Mouse (Mus musculus) limb, embryonic 15.5 days (tissue): ENCODE data around the gene Kdsr. TPM values are rescaled to one million over a fixed set of nuclear protein-coding genes. Genes with fewer than 3 reads are reported as not detected.

ENCODE experiments used
- ATAC-seq: fragments of 200-750 bp; cut with Nextera tagmentation; 2 replicates; pipeline ENCODE4 v1.8.0; 2017; ENCODE audit warnings: low read depth, moderate TSS enrichment; ENCODE audit not compliant: insufficient number of reproducible peaks, low FRiP score, low TSS enrichment
- H3K27ac ChIP-seq: fragments of 300-500 bp; sonication (generic); 2 replicates; pipeline ENCODE4 v1.5.1; 2015; ENCODE audit warnings: moderate library complexity, mild to moderate bottlenecking, inconsistent platforms
- H3K27me3 ChIP-seq: fragments of 300-500 bp; sonication (generic); 2 replicates; pipeline ENCODE4 v1.6.1; 2015; ENCODE audit warnings: inconsistent platforms
- H3K36me3 ChIP-seq: fragments of 300-500 bp; sonication (generic); 2 replicates; pipeline ENCODE4 v1.6.1; 2015; ENCODE audit warnings: inconsistent platforms
- H3K4me1 ChIP-seq: fragments of 300-500 bp; sonication (generic); 2 replicates; pipeline ENCODE4 v1.6.1; 2015; ENCODE audit warnings: inconsistent platforms
- H3K4me2 ChIP-seq: fragments of 300-500 bp; sonication (generic); 2 replicates; pipeline ENCODE4 v1.6.1; 2015; ENCODE audit warnings: mild to moderate bottlenecking, inconsistent platforms
- H3K4me3 ChIP-seq: fragments of 300-500 bp; sonication (generic); 2 replicates; pipeline ENCODE4 v1.5.1; 2015; ENCODE audit warnings: mild to moderate bottlenecking, inconsistent platforms
- H3K9ac ChIP-seq: fragments of 300-500 bp; sonication (generic); 2 replicates; pipeline ENCODE4 v1.6.1; 2015; ENCODE audit warnings: inconsistent platforms
- H3K9me3 ChIP-seq: fragments of 300-500 bp; sonication (generic); 2 replicates; pipeline ENCODE4 v1.6.1; 2016; ENCODE audit warnings: inconsistent platforms
- WGBS: fragments of 180-500 bp; shearing (Covaris S2); methylation state at CpG from one replicate; pipeline ENCODE4 v1.1.7; 2015; 5-methylcytosine and 5-hydroxymethylcytosine counted together
- polyA plus RNA-seq: library from polyadenylated mRNA; unstranded; fragments of >200 nt; fragmentation: Nextera tagmentation; extraction: Ambion mirVana; gene quantifications from 2 replicates; pipeline ENCODE4 v1.2.1, GENCODE M21; 2015

The Kdsr gene
- polyA plus RNA-seq, 1 experiment from 2014 or later, result 19.4 TPM

DNA sequence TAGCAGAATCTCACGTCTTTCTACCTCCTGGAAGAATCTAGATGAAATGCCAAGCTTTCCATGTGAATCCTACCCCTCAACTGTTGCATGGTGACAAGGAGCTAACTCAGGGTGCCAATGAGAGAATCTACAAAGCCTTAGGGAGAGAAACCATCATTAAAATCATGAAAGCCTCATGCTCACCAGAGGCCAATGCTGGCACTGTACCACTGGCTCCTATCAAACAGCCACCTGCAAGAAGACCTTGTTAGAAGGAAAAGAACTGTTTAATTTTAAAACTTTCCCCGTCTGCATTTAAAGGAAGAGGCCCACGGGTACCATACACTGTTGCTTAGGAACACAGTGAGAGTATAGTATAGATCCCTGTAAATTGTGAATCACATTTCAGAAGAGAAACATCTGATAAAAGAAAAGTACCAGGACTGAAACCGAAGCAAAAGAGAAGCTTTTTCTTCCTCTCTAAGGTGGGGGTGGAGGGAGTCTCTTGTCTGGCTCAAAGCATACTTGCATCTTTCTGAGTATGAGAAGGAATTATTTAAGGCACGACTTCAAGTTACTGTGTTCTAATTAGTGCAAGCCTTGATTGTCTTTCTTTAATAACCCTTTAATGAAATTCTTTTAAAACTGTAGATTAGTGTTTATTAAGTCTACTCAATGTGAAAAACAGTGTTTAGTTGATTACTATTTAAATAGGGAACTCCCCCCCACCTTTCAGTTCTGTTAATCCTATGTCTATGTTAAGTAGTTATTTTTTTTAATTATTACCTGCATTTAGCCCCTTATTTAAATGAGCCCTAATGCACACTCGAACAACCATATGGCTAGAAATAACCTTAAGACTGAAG is 52.3 kb downstream of the Kdsr start:
- Histone ChIP-seq H3K4me3 (no peak overlapping the region), H3K27ac (no peak overlapping the region), H3K9ac (no peak overlapping the region), H3K4me2 (no peak overlapping the region), H3K27me3 (no peaks in the 10 kb centered on the region), H3K9me3 (no peaks in the 10 kb centered on the region), H3K36me3 (no peaks in the 10 kb centered on the region), H3K4me1 (peaks cover 7% of the 10 kb centered on the region; the same call in 1 of the 2 replicates)
- ATAC-seq, result no peak
- 59% methylated on average over 6 of the region's 6 CpGs for WGBS

GRCm38 (mm10) chr1:106703183-106703582 is 56.3 kb downstream of the Kdsr start:
- Histone ChIP-seq H3K4me2 (no peak overlapping the region), H3K27ac (no peak overlapping the region), H3K4me1 (no peaks in the 10 kb centered on the region; the same call in 1 of the 2 replicates), H3K36me3 (no peaks in the 10 kb centered on the region), H3K27me3 (no peaks in the 10 kb centered on the region), H3K9ac (no peak overlapping the region), H3K9me3 (no peaks in the 10 kb centered on the region), H3K4me3 (no peak overlapping the region)
- 71% methylated on average over 3 of the region's 3 CpGs for WGBS
- ATAC-seq, result no peak

GRCm38 (mm10) chr1:106702471-106703175 is 56.9 kb downstream of the Kdsr start:
- H3K27me3 ChIP-seq, result no peaks in the 10 kb centered on the region
- no peak overlapping the region for H3K27ac ChIP-seq
- H3K4me1 ChIP-seq, result no peaks in the 10 kb centered on the region; the same call in 1 of the 2 replicates
- H3K9me3 ChIP-seq, result no peaks in the 10 kb centered on the region
- WGBS, result 67% methylated on average over 4 of the region's 4 CpGs
- no peak overlapping the region for H3K9ac ChIP-seq
- no peak for ATAC-seq
- no peak overlapping the region for H3K4me2 ChIP-seq
- no peak overlapping the region for H3K4me3 ChIP-seq
- no peaks in the 10 kb centered on the region for H3K36me3 ChIP-seq

DNA sequence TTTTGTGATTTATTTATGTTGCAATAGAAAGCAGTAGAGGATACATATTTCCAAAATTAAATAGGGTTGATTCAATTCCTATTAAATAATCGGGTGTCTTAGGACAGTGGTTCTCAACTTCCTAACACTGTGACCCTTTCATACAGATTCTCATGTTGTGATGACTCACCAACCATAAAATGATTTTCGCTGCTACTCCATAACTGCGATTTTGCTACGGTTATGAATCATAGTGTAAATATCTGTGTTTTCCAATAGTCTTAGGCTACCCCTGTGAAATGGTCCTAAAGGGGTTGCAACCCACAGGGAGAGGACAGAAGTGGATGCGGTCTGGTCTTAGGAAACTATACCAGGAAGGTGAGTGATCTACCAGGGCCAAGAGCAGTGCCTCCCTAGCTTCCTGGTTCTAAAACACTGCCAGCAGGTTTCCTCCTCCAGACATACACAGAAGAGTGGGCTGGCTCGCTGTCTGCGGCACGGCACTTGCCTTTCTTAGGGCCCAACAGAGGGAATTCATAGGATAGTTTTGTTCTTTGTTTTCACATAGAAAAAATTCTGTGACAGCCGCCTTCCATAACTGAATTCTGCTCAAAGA is 58.9 kb downstream of the Kdsr start:
- no peaks in the 10 kb centered on the region for H3K4me1 ChIP-seq
- no peak overlapping the region for H3K9ac ChIP-seq
- ATAC-seq, result no peak
- H3K36me3 ChIP-seq, result no peaks in the 10 kb centered on the region
- H3K9me3 ChIP-seq, result no peaks in the 10 kb centered on the region
- no peak overlapping the region for H3K27ac ChIP-seq
- WGBS, result 87% methylated on average over 9 of the region's 9 CpGs
- no peak overlapping the region for H3K4me3 ChIP-seq
- H3K27me3 ChIP-seq, result no peaks in the 10 kb centered on the region
- H3K4me2 ChIP-seq, result no peak overlapping the region

- Histone ChIP-seq H3K4me2 (no peak overlapping the region), H3K36me3 (no peaks in the 10 kb centered on the region), H3K27me3 (no peaks in the 10 kb centered on the region), H3K9ac (no peak overlapping the region), H3K9me3 (no peaks in the 10 kb centered on the region), H3K4me1 (no peaks in the 10 kb centered on the region), H3K27ac (no peak overlapping the region), H3K4me3 (no peak overlapping the region)
- no peak for ATAC-seq
- WGBS, result 88% methylated on average over 5 of the region's 5 CpGs
Measured at GRCm38 (mm10) chr1:106696472-106696871, 63.1 kb downstream of the Kdsr start.

DNA sequence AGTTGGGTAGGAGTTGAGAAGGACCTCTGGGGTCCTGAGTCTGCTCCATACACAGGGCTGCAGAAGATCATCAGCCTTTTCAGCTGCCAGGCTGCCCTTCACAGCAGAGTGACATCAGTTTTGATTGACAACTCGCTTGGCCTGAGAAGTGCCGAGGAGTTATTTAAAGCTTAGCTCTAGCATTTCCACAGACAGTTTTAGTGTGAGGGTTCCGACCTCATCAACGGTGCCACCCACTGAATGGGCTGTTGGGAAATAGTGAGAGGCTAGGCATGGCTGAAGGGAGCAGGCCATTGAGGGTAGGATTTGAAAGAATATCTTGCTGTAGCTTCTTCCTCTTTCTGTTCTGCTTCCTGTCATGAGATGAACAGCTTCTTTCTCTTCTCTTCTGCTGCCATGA is 63.9 kb downstream of the Kdsr start:
- 90% methylated on average over 4 of the region's 4 CpGs for WGBS
- no peak for ATAC-seq
- no peaks in the 10 kb centered on the region for H3K4me1 ChIP-seq
- H3K9ac ChIP-seq, result no peak overlapping the region
- no peak overlapping the region for H3K4me3 ChIP-seq
- no peaks in the 10 kb centered on the region for H3K9me3 ChIP-seq
- H3K36me3 ChIP-seq, result no peaks in the 10 kb centered on the region
- no peak overlapping the region for H3K27ac ChIP-seq
- H3K4me2 ChIP-seq, result no peak overlapping the region
- no peaks in the 10 kb centered on the region for H3K27me3 ChIP-seq

- H3K9ac ChIP-seq, result no peak overlapping the region
- no peak overlapping the region for H3K4me2 ChIP-seq
- no peak overlapping the region for H3K27ac ChIP-seq
- H3K4me1 ChIP-seq, result no peaks in the 10 kb centered on the region
- WGBS, result 89% methylated on average over 6 of the region's 6 CpGs
- no peak for ATAC-seq
- H3K9me3 ChIP-seq, result no peaks in the 10 kb centered on the region
- no peaks in the 10 kb centered on the region for H3K27me3 ChIP-seq
- no peak overlapping the region for H3K4me3 ChIP-seq
- H3K36me3 ChIP-seq, result no peaks in the 10 kb centered on the region
Measured at GRCm38 (mm10) chr1:106694316-106694715, 65.2 kb downstream of the Kdsr start.

DNA sequence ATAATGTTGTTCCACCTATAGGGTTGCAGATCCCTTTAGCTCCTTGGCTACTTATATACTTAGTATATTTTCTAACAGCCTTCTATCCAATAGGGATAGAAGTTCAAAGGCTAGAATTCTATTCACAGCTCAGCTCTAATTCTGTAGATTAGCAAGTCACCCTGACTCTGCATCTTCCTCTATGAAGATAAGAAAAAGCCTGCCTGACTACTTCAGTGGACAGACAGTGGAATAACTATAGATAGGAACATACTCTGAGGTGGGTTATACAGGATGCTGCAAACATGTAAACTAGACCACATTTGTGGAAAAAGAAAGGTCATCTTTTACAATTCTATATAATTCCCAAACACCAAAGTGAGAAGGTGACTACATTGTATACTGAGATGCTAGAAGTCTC is 66.9 kb downstream of the Kdsr start:
- Histone ChIP-seq H3K4me2 (no peak overlapping the region), H3K4me3 (no peak overlapping the region), H3K9ac (no peak overlapping the region), H3K4me1 (peaks cover 3% of the 10 kb centered on the region; the same call in 1 of the 2 replicates), H3K27ac (no peak overlapping the region), H3K27me3 (no peaks in the 10 kb centered on the region), H3K36me3 (no peaks in the 10 kb centered on the region), H3K9me3 (no peaks in the 10 kb centered on the region)
- no peak for ATAC-seq

- 77% methylated on average over 6 of the region's 6 CpGs for WGBS
- peaks cover 3% of the 10 kb centered on the region; the same call in 1 of the 2 replicates for H3K4me1 ChIP-seq
- H3K4me2 ChIP-seq, result no peak overlapping the region
- H3K36me3 ChIP-seq, result no peaks in the 10 kb centered on the region
- H3K4me3 ChIP-seq, result no peak overlapping the region
- H3K27me3 ChIP-seq, result no peaks in the 10 kb centered on the region
- no peak overlapping the region for H3K27ac ChIP-seq
- no peak for ATAC-seq
- no peaks in the 10 kb centered on the region for H3K9me3 ChIP-seq
- no peak overlapping the region for H3K9ac ChIP-seq
Measured at GRCm38 (mm10) chr1:106690887-106691286, 68.6 kb downstream of the Kdsr start.

- Histone ChIP-seq H3K27me3 (no peaks in the 10 kb centered on the region), H3K4me2 (no peak overlapping the region), H3K9ac (no peak overlapping the region), H3K4me3 (no peak overlapping the region), H3K36me3 (no peaks in the 10 kb centered on the region), H3K9me3 (no peaks in the 10 kb centered on the region), H3K4me1 (peaks cover 3% of the 10 kb centered on the region; the same call in 1 of the 2 replicates), H3K27ac (no peak overlapping the region)
- 82% methylated on average over 5 of the region's 5 CpGs for WGBS
- ATAC-seq, result no peak
Measured at GRCm38 (mm10) chr1:106688161-106688516, 71.4 kb downstream of the Kdsr start.

- no peak for ATAC-seq
- no peaks in the 10 kb centered on the region for H3K27me3 ChIP-seq
- H3K4me3 ChIP-seq, result no peak overlapping the region
- no peaks in the 10 kb centered on the region for H3K9me3 ChIP-seq
- no peak overlapping the region for H3K27ac ChIP-seq
- 88% methylated on average over 18 of the region's 18 CpGs for WGBS
- peaks cover 3% of the 10 kb centered on the region; the same call in 1 of the 2 replicates for H3K4me1 ChIP-seq
- no peaks in the 10 kb centered on the region for H3K36me3 ChIP-seq
- no peak overlapping the region for H3K4me2 ChIP-seq
- H3K9ac ChIP-seq, result no peak overlapping the region
Measured at GRCm38 (mm10) chr1:106687435-106688160, 71.9 kb downstream of the Kdsr start.
